Mouse (Mus musculus): ENCODE results near the gene Nf1. TPM values are rescaled to one million over a fixed set of nuclear protein-coding genes. Genes with fewer than 3 reads are reported as not detected.

Gene Nf1
- polyA plus RNA-seq, 1 experiment from 2014 or later = 9.0 TPM

GRCm38 (mm10) chr11:79422496-79422895 lies 83.0 kb downstream of the Nf1 start:
- ATAC-seq (ENCODE audit: low FRiP score, low read depth) = no peak
- WGBS = 88% methylated on average over 5 of the region's 5 CpGs

GRCm38 (mm10) chr11:79426571-79426970 lies 87.1 kb downstream of the Nf1 start:
- Histone ChIP-seq H3K9ac (no peak overlapping the region), H3K27me3 (replicated peaks) (no peaks in the 10 kb centered on the region), H3K4me3 (no peak overlapping the region), H3K4me2 (replicated peaks) (no peak overlapping the region), H3K36me3 (peaks cover 7% of the 10 kb centered on the region), H3K9me3 (no peaks in the 10 kb centered on the region), H3K27ac (no peak overlapping the region), H3K4me1 (no peaks in the 10 kb centered on the region; the same call in 1 of the 2 replicates)
- WGBS = 60% methylated on average over 4 of the region's 4 CpGs
- ATAC-seq (ENCODE audit: low FRiP score, low read depth) = no peak

More at GRCm38 (mm10) chr11:79422496-79422895, 83.0 kb downstream of the Nf1 start:
- H3K4me3 ChIP-seq = no peak overlapping the region
- no peak overlapping the region for H3K9ac ChIP-seq
- peaks cover 15% of the 10 kb centered on the region for H3K36me3 ChIP-seq
- H3K4me2 ChIP-seq (replicated peaks) = no peak overlapping the region
- no peaks in the 10 kb centered on the region for H3K27me3 ChIP-seq (replicated peaks)
- H3K27ac ChIP-seq = no peak overlapping the region
- H3K4me1 ChIP-seq = no peaks in the 10 kb centered on the region
- H3K9me3 ChIP-seq = no peaks in the 10 kb centered on the region

GRCm38 (mm10) chr11:79427638-79428037 lies 88.1 kb downstream of the Nf1 start:
- H3K4me2 ChIP-seq (replicated peaks) = no peak overlapping the region
- peaks cover 4% of the 10 kb centered on the region for H3K36me3 ChIP-seq
- H3K27me3 ChIP-seq (replicated peaks) = no peaks in the 10 kb centered on the region
- H3K9ac ChIP-seq = no peak overlapping the region
- no peaks in the 10 kb centered on the region for H3K9me3 ChIP-seq
- no peaks in the 10 kb centered on the region; the same call in 1 of the 2 replicates for H3K4me1 ChIP-seq
- WGBS = 0% methylated on average over 2 of the region's 2 CpGs
- H3K27ac ChIP-seq = no peak overlapping the region
- no peak overlapping the region for H3K4me3 ChIP-seq
- ATAC-seq (ENCODE audit: low FRiP score, low read depth) = 0 out of 2 replicates have a peak, but pooled peaks have one; percentile 17

- Histone ChIP-seq H3K27me3 (replicated peaks) (no peaks in the 10 kb centered on the region), H3K4me2 (replicated peaks) (no peak overlapping the region), H3K9ac (no peak overlapping the region), H3K9me3 (no peaks in the 10 kb centered on the region), H3K4me3 (no peak overlapping the region), H3K4me1 (no peaks in the 10 kb centered on the region), H3K36me3 (peaks cover 22% of the 10 kb centered on the region), H3K27ac (no peak overlapping the region)
- no peak for ATAC-seq (ENCODE audit: low FRiP score, low read depth)
- 93% methylated on average over 4 of the region's 4 CpGs for WGBS
These were observed 95.8 kb downstream of the Nf1 start for GRCm38 (mm10) chr11:79435252-79435651.

- Histone ChIP-seq H3K27me3 (replicated peaks) (no peaks in the 10 kb centered on the region), H3K4me2 (replicated peaks) (no peak overlapping the region), H3K4me3 (no peak overlapping the region), H3K27ac (no peak overlapping the region), H3K9me3 (no peaks in the 10 kb centered on the region), H3K4me1 (no peaks in the 10 kb centered on the region), H3K36me3 (peaks cover 52% of the 10 kb centered on the region), H3K9ac (no peak overlapping the region)
- ATAC-seq (ENCODE audit: low FRiP score, low read depth) = no peak
These were observed 108.9 kb downstream of the Nf1 start for GRCm38 (mm10) chr11:79448361-79448760.

GRCm38 (mm10) chr11:79452966-79453365 lies 113.5 kb downstream of the Nf1 start:
- no peak for ATAC-seq (ENCODE audit: low FRiP score, low read depth)
- no peaks in the 10 kb centered on the region for H3K4me1 ChIP-seq
- H3K4me2 ChIP-seq (replicated peaks) = no peak overlapping the region
- no peak overlapping the region for H3K27ac ChIP-seq
- no peaks in the 10 kb centered on the region for H3K27me3 ChIP-seq (replicated peaks)
- H3K4me3 ChIP-seq = no peak overlapping the region
- no peak overlapping the region for H3K9ac ChIP-seq
- peaks cover 62% of the 10 kb centered on the region for H3K36me3 ChIP-seq
- no peaks in the 10 kb centered on the region for H3K9me3 ChIP-seq

GRCm38 (mm10) chr11:79457928-79458327 lies 118.4 kb downstream of the Nf1 start:
- no peaks in the 10 kb centered on the region for H3K9me3 ChIP-seq
- H3K4me2 ChIP-seq (replicated peaks) = no peak overlapping the region
- no peak overlapping the region for H3K27ac ChIP-seq
- H3K4me1 ChIP-seq = no peaks in the 10 kb centered on the region
- H3K36me3 ChIP-seq = peaks cover 51% of the 10 kb centered on the region
- 89% methylated on average over 3 of the region's 3 CpGs for WGBS
- ATAC-seq (ENCODE audit: low FRiP score, low read depth) = no peak
- H3K9ac ChIP-seq = no peak overlapping the region
- no peaks in the 10 kb centered on the region for H3K27me3 ChIP-seq (replicated peaks)
- H3K4me3 ChIP-seq = no peak overlapping the region

- no peak for ATAC-seq (ENCODE audit: low FRiP score, low read depth)
- Histone ChIP-seq H3K4me2 (replicated peaks) (no peak overlapping the region), H3K27ac (no peak overlapping the region), H3K4me3 (no peak overlapping the region), H3K9me3 (no peaks in the 10 kb centered on the region), H3K27me3 (replicated peaks) (no peaks in the 10 kb centered on the region), H3K36me3 (peaks cover 42% of the 10 kb centered on the region), H3K9ac (no peak overlapping the region), H3K4me1 (no peaks in the 10 kb centered on the region)
- WGBS = 95% methylated on average over 4 of the region's 4 CpGs
These were observed 120.4 kb downstream of the Nf1 start for GRCm38 (mm10) chr11:79459846-79460245.

GRCm38 (mm10) chr11:79460756-79461450 lies 121.4 kb downstream of the Nf1 start:
- no peak for ATAC-seq (ENCODE audit: low FRiP score, low read depth)
- H3K9me3 ChIP-seq = no peaks in the 10 kb centered on the region
- H3K9ac ChIP-seq = no peak overlapping the region
- no peaks in the 10 kb centered on the region for H3K4me1 ChIP-seq
- no peak overlapping the region for H3K27ac ChIP-seq
- 92% methylated on average over 3 of the region's 3 CpGs for WGBS
- no peak overlapping the region for H3K4me2 ChIP-seq (replicated peaks)
- H3K4me3 ChIP-seq = no peak overlapping the region
- no peaks in the 10 kb centered on the region for H3K27me3 ChIP-seq (replicated peaks)
- H3K36me3 ChIP-seq = peaks cover 38% of the 10 kb centered on the region

- 84% methylated on average over 1 of the region's 1 CpGs for WGBS
- Histone ChIP-seq H3K27ac (no peak overlapping the region), H3K36me3 (peaks cover 39% of the 10 kb centered on the region), H3K4me2 (replicated peaks) (no peak overlapping the region), H3K9me3 (no peaks in the 10 kb centered on the region), H3K4me3 (no peak overlapping the region), H3K9ac (no peak overlapping the region), H3K27me3 (replicated peaks) (no peaks in the 10 kb centered on the region), H3K4me1 (no peaks in the 10 kb centered on the region)
- no peak for ATAC-seq (ENCODE audit: low FRiP score, low read depth)
These were observed 128.6 kb downstream of the Nf1 start for GRCm38 (mm10) chr11:79468097-79468496.

- 90% methylated on average over 6 of the region's 6 CpGs for WGBS
- Histone ChIP-seq H3K4me1 (no peaks in the 10 kb centered on the region), H3K27me3 (replicated peaks) (no peaks in the 10 kb centered on the region), H3K27ac (no peak overlapping the region), H3K9me3 (no peaks in the 10 kb centered on the region), H3K36me3 (peaks cover 28% of the 10 kb centered on the region), H3K4me3 (no peak overlapping the region), H3K4me2 (replicated peaks) (no peak overlapping the region), H3K9ac (no peak overlapping the region)
- ATAC-seq (ENCODE audit: low FRiP score, low read depth) = no peak
These were observed 143.9 kb downstream of the Nf1 start for GRCm38 (mm10) chr11:79483392-79483791.

- WGBS = 83% methylated on average over 7 of the region's 7 CpGs
These were observed 144.5 kb downstream of the Nf1 start for GRCm38 (mm10) chr11:79483876-79484528.

GRCm38 (mm10) chr11:79484721-79485120 lies 145.2 kb downstream of the Nf1 start:
- H3K27me3 ChIP-seq (replicated peaks) = no peaks in the 10 kb centered on the region
- no peaks in the 10 kb centered on the region for H3K4me1 ChIP-seq
- no peak overlapping the region for H3K27ac ChIP-seq
- H3K36me3 ChIP-seq = peaks cover 25% of the 10 kb centered on the region
- no peak for ATAC-seq (ENCODE audit: low FRiP score, low read depth)
- no peak overlapping the region for H3K4me2 ChIP-seq (replicated peaks)
- H3K9ac ChIP-seq = no peak overlapping the region
- H3K9me3 ChIP-seq = no peaks in the 10 kb centered on the region
- no peak overlapping the region for H3K4me3 ChIP-seq

More at GRCm38 (mm10) chr11:79483876-79484528, 144.5 kb downstream of the Nf1 start:
- Histone ChIP-seq H3K9me3 (no peaks in the 10 kb centered on the region), H3K9ac (no peak overlapping the region), H3K36me3 (peaks cover 28% of the 10 kb centered on the region), H3K27ac (no peak overlapping the region), H3K4me1 (no peaks in the 10 kb centered on the region), H3K27me3 (replicated peaks) (no peaks in the 10 kb centered on the region), H3K4me2 (replicated peaks) (no peak overlapping the region), H3K4me3 (no peak overlapping the region)
- no peak for ATAC-seq (ENCODE audit: low FRiP score, low read depth)

All from neural tube, embryonic 12.5 days (tissue).